Mouse (Mus musculus) CH12.LX (cell line): ENCODE measurements at regions not wholly inside any gene's neighbourhood (a gene's known extent, or its start where the extent isn't known, plus 50 kb on each side); places are given as distances from the start of the nearest gene placed in this dataset.

Experiments used
- DNase-seq: peaks from one replicate; pipeline ENCODE4 v3.0.0-alpha.2; 2013; ENCODE audit errors: extremely low read depth
- H3K27ac ChIP-seq: 2 replicates; pipeline ENCODE4 v1.5.1; 2012; ENCODE audit warnings: low read depth, mild to moderate bottlenecking, control low read depth, moderate library complexity; ENCODE audit not compliant: insufficient read depth
- H3K27me3 ChIP-seq: replicated peaks from 2 replicates; pipeline ENCODE3; 2012; ENCODE audit warnings: inconsistent platforms
- H3K36me3 ChIP-seq, 2 experiments: replicated peaks in 1 of 2; 2 replicates each; pipeline versions ENCODE3 to v1.6.1; 2012; ENCODE audit warnings: inconsistent platforms in 1 of 2, low read length in 1 of 2, mild to moderate bottlenecking in 1 of 2, mixed read lengths in 1 of 2, moderate library complexity in 1 of 2; ENCODE audit not compliant: control insufficient read depth in 1 of 2, insufficient read depth in 1 of 2
- H3K4me1 ChIP-seq, 2 experiments: 2 replicates each; pipeline ENCODE4 v1.6.1; 2012; ENCODE audit warnings: inconsistent platforms in 1 of 2, moderate library complexity in 1 of 2; ENCODE audit not compliant: insufficient read depth in 2 of 2, control insufficient read depth in 1 of 2
- H3K4me2 ChIP-seq: 2 replicates; pipeline ENCODE4 v1.6.1; 2012; ENCODE audit warnings: low read depth, mild to moderate bottlenecking, control low read depth; ENCODE audit not compliant: poor library complexity, insufficient read depth, severe bottlenecking
- H3K4me3 ChIP-seq, 3 experiments: fragments of 150-350 bp in 1 of 3; sonication (generic) in 1 of 3; replicated peaks in 1 of 3; 2 replicates each; pipeline versions ENCODE3 to v1.5.1; 2011 to 2012; ENCODE audit warnings: low read depth in 2 of 3, low read length in 2 of 3, mild to moderate bottlenecking in 2 of 3, moderate library complexity in 2 of 3, control low read depth in 1 of 3, improper control_type of control experiment in 1 of 3, inconsistent platforms in 1 of 3, mixed read lengths in 1 of 3; ENCODE audit not compliant: poor library complexity in 1 of 3
- H3K79me2 ChIP-seq: replicated peaks from 2 replicates; pipeline ENCODE4 v1.6.1; 2012; ENCODE audit warnings: mild to moderate bottlenecking, moderate library complexity; ENCODE audit not compliant: control insufficient read depth, poor library complexity, insufficient read depth, severe bottlenecking; ENCODE audit errors: extremely low read depth
- H3K9ac ChIP-seq: 2 replicates; pipeline ENCODE4 v1.6.1; 2012; ENCODE audit warnings: low read depth, mild to moderate bottlenecking, control low read depth, moderate library complexity; ENCODE audit not compliant: insufficient read depth
- H3K9me3 ChIP-seq: replicated peaks from 2 replicates; pipeline ENCODE3; 2012; ENCODE audit warnings: low read length, inconsistent platforms, mixed read lengths
- CHD1 ChIP-seq: IDR thresholded peaks from 2 replicates; pipeline ENCODE4 v1.6.1; 2012; ENCODE audit warnings: low read depth, low read length, improper control_type of control experiment, inconsistent platforms
- CHD2 ChIP-seq: IDR thresholded peaks from 2 replicates; pipeline ENCODE4 v1.6.1; 2011; ENCODE audit warnings: low read length, improper control_type of control experiment
- CTCF ChIP-seq, 2 experiments: IDR thresholded peaks in 1 of 2; conservative IDR thresholded peaks in 1 of 2; 2 replicates each; pipeline ENCODE4 v1.5.1; 2011 to 2012; ENCODE audit warnings: low read depth in 2 of 2, low read length in 2 of 2, improper control_type of control experiment in 1 of 2, inconsistent platforms in 1 of 2, mild to moderate bottlenecking in 1 of 2, moderate library complexity in 1 of 2
- E2F4 ChIP-seq: IDR thresholded peaks from 2 replicates; pipeline ENCODE4 v1.6.1; 2011; ENCODE audit warnings: low read depth, low read length, improper control_type of control experiment; ENCODE audit not compliant: insufficient replicate concordance
- EP300 ChIP-seq: IDR thresholded peaks from 2 replicates; pipeline ENCODE4 v1.6.1; 2011; ENCODE audit warnings: low read length, improper control_type of control experiment
- ETS1 ChIP-seq: conservative IDR thresholded peaks from 2 replicates; pipeline ENCODE4 v1.6.1; 2012; ENCODE audit warnings: low read depth, mild to moderate bottlenecking, inconsistent platforms, low read length, improper control_type of control experiment, moderate library complexity
- GABPA ChIP-seq: IDR thresholded peaks from 2 replicates; pipeline ENCODE4 v1.6.1; 2012; ENCODE audit warnings: low read depth, low read length, improper control_type of control experiment, inconsistent platforms; ENCODE audit not compliant: insufficient replicate concordance
- HCFC1 ChIP-seq: IDR thresholded peaks from 2 replicates; pipeline ENCODE4 v1.6.1; 2012; ENCODE audit warnings: low read depth, mild to moderate bottlenecking, inconsistent platforms, low read length, improper control_type of control experiment
- JUN ChIP-seq: IDR thresholded peaks from 2 replicates; pipeline ENCODE4 v1.6.1; 2011; ENCODE audit warnings: low read depth, mild to moderate bottlenecking, low read length, improper control_type of control experiment, moderate library complexity; ENCODE audit not compliant: insufficient read depth
- MAX ChIP-seq: IDR thresholded peaks from 2 replicates; pipeline ENCODE4 v1.6.1; 2011; ENCODE audit warnings: low read length, improper control_type of control experiment
- MAZ ChIP-seq: IDR thresholded peaks from 2 replicates; pipeline ENCODE4 v1.6.1; 2012; ENCODE audit warnings: low read depth, mild to moderate bottlenecking, inconsistent platforms, low read length, improper control_type of control experiment, moderate library complexity
- MEF2A ChIP-seq: IDR thresholded peaks from 2 replicates; pipeline ENCODE4 v1.6.1; 2014; ENCODE audit warnings: low read depth, mild to moderate bottlenecking, inconsistent platforms, low read length, improper control_type of control experiment, borderline replicate concordance
- MYC ChIP-seq: IDR thresholded peaks from 2 replicates; pipeline ENCODE4 v1.6.1; 2011; ENCODE audit warnings: low read depth, mild to moderate bottlenecking, improper control_type of control experiment, low read length
- NELFE ChIP-seq: IDR thresholded peaks from 2 replicates; pipeline ENCODE4 v1.6.1; 2011; ENCODE audit warnings: low read depth, low read length, improper control_type of control experiment
- NRF1 ChIP-seq: IDR thresholded peaks from 2 replicates; pipeline ENCODE4 v1.6.1; 2014; ENCODE audit warnings: low read depth, mild to moderate bottlenecking, inconsistent platforms, low read length, improper control_type of control experiment, moderate library complexity
- PAX5 ChIP-seq: IDR thresholded peaks from 2 replicates; pipeline ENCODE4 v1.6.1; 2012; ENCODE audit warnings: low read length, inconsistent platforms, mixed read lengths
- POLR2A ChIP-seq: IDR thresholded peaks from 2 replicates; pipeline ENCODE4 v1.6.1; 2011; ENCODE audit warnings: low read depth, mild to moderate bottlenecking, improper control_type of control experiment, low read length
- POLR2AphosphoS2 ChIP-seq: IDR thresholded peaks from 2 replicates; pipeline ENCODE4 v1.6.1; 2011; ENCODE audit warnings: low read depth, low read length, improper control_type of control experiment
- RAD21 ChIP-seq: IDR thresholded peaks from 2 replicates; pipeline ENCODE4 v1.6.1; 2011; ENCODE audit warnings: low read depth, mild to moderate bottlenecking, low read length, improper control_type of control experiment, moderate library complexity
- SIN3A ChIP-seq: IDR thresholded peaks from 2 replicates; pipeline ENCODE4 v1.6.1; 2012; ENCODE audit warnings: low read length, improper control_type of control experiment, inconsistent platforms
- SMC3 ChIP-seq: IDR thresholded peaks from 2 replicates; pipeline ENCODE4 v1.6.1; 2011; ENCODE audit warnings: low read depth, low read length, improper control_type of control experiment
- TBP ChIP-seq: conservative IDR thresholded peaks from 2 replicates; pipeline ENCODE4 v1.6.1; 2011; ENCODE audit warnings: low read depth, low read length, improper control_type of control experiment
- TCF12 ChIP-seq: IDR thresholded peaks from 2 replicates; pipeline ENCODE4 v1.6.1; 2014; ENCODE audit warnings: low read depth, mild to moderate bottlenecking, inconsistent platforms, low read length, improper control_type of control experiment
- UBTF ChIP-seq: IDR thresholded peaks from 2 replicates; pipeline ENCODE4 v1.6.1; 2012; ENCODE audit warnings: low read depth, mild to moderate bottlenecking, inconsistent platforms, low read length, improper control_type of control experiment, moderate library complexity
- USF1 ChIP-seq: IDR thresholded peaks from 2 replicates; pipeline ENCODE4 v1.6.1; 2014; ENCODE audit warnings: low read depth, mild to moderate bottlenecking, inconsistent platforms, low read length, improper control_type of control experiment
- USF2 ChIP-seq: conservative IDR thresholded peaks from 2 replicates; pipeline ENCODE4 v1.6.1; 2011; ENCODE audit warnings: low read depth, low read length, improper control_type of control experiment
- ZNF384 ChIP-seq: IDR thresholded peaks from 2 replicates; pipeline ENCODE4 v1.6.1; 2012; ENCODE audit warnings: low read depth, low read length, improper control_type of control experiment, inconsistent platforms
- dilution Hi-C: fragments of 300-500 bp; cut with MboI; formaldehyde crosslinking; loops from 2 replicates; pipeline ENCODE4 v1.14.3; 2020; ENCODE audit warnings: low sequenced_read_pairs; ENCODE audit not compliant: extremely low pct_unique_long_range_greater_than_20kb, extremely low pct_ligation_motif_present
- in situ Hi-C: fragments of 300-500 bp; cut with MboI; formaldehyde crosslinking; loops from 3 replicates; pipeline ENCODE4 v1.14.3; 2019; ENCODE audit warnings: low sequenced_read_pairs, low pct_ligation_motif_present, low pct_unique_long_range_greater_than_20kb, mixed read lengths

GRCm38 (mm10) chr10:17213310-17214064, 509.5 kb upstream of the Cited2 start (continued):
- TF ChIP-seq JUN (no peak), MAZ (no peak), NELFE (no peak), USF2 (no peak), HCFC1 (no peak; the same call in 1 of the 2 replicates), EP300 (peak; percentile 52), TCF12 (peak; percentile 60; the same call in 1 of the 2 replicates), SMC3 (peak; percentile 17; the same call in 1 of the 2 replicates), ETS1 (peak; percentile 64), MAX (0 out of 2 replicates have a peak, but pooled peaks have one; percentile 6), POLR2A (no peak), UBTF (no peak), TBP (no peak), ZNF384 (peak; percentile 75), USF1 (no peak), CHD2 (peak; percentile 86), SIN3A (no peak), CHD1 (no peak), GABPA (no peak), CTCF (conservative IDR thresholded peaks at IDR 0.05 in 1 of 2, IDR thresholded peaks at IDR 0.05 in 1 of 2; ENCODE audit: low read depth in 2 of 2, low read length in 2 of 2) (no peak)

GRCm38 (mm10) chr10:17214065-17214440, 509.0 kb upstream of the Cited2 start:
- dilution Hi-C loops = no loop called here
- in situ Hi-C loops = no loop called here
- peak overlapping the region; percentile 98; the same call in 1 of the 2 replicates for H3K4me2 ChIP-seq
- H3K9ac ChIP-seq = no peak overlapping the region
- no peak overlapping the region for H3K4me3 ChIP-seq
- no peaks in the 10 kb centered on the region for H3K79me2 ChIP-seq
- H3K9me3 ChIP-seq = no peaks in the 10 kb centered on the region
- DNase-seq = no peak
- TF ChIP-seq ZNF384 (no peak), RAD21 (no peak), MEF2A (no peak), POLR2AphosphoS2 (no peak), POLR2A (no peak), NRF1 (no peak), PAX5 (no peak), MAZ (no peak), ETS1 (no peak), TBP (no peak), E2F4 (no peak), GABPA (no peak), SMC3 (no peak), MYC (no peak), USF1 (no peak)
- no peaks in the 10 kb centered on the region for H3K27me3 ChIP-seq
- H3K36me3 ChIP-seq = no peaks in the 10 kb centered on the region
- peaks cover 2 to 24% of the 10 kb centered on the region in 2 experiments; a peak in 3 of 4 replicates for H3K4me1 ChIP-seq
- H3K27ac ChIP-seq = no peak overlapping the region
